Mouse (Mus musculus) adrenal gland, postnatal 25 days (tissue): ENCODE measurements at regions not wholly inside any gene's neighbourhood (a gene's known extent, or its start where the extent isn't known, plus 50 kb on each side); places are given as distances from the start of the nearest gene placed in this dataset.

Source experiments
- DNase-seq: peaks from one replicate; pipeline ENCODE4 v3.0.0; 2021; ENCODE audit warnings: mixed read lengths

GRCm38 (mm10) chr14:15273107-15273506 lies 165.7 kb downstream of the Lrrc3b start:
- no peak for DNase-seq

DNA sequence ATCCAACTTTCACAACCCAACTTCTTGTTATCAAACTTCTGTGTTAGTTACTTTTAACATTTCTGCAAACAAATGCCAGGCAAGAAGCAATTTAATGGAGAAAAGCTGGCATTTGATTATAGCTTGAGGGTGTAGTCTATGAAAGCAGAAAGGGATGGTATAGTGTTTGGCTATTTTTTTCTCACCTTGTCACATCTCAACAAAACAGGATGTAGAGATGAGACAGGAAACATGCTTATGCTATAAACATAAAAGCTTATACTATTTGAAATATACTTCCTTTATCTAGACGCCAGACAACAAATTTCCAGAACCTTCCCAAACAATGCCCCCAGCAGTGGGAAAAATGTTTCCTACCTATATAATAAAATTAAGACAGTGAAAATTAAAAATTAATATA lies 166.4 kb downstream of the Lrrc3b start:
- DNase-seq, result no peak

DNA sequence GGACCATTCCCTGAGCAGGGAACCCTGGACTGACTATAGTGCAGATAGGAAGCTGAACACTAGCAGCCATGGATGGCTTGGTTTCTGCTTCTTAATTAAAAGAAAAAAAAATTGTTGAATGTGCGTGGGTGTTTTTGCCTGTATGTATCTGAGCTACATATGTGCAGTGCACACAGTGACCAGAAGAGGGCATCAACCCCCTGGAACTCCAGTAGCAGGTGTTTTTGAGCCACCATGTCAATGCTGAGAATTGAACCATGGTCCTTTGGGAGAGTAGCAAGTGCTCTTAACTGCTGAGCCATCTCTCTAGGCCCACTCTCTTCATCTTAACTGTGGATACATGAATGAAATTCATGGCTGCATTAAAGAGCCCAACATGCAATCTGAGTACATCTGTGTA lies 172.5 kb downstream of the Lrrc3b start:
- peak; percentile 3 for DNase-seq

- peak; percentile 6 for DNase-seq
These were observed 175.8 kb downstream of the Lrrc3b start for GRCm38 (mm10) chr14:15262996-15263395.

DNA sequence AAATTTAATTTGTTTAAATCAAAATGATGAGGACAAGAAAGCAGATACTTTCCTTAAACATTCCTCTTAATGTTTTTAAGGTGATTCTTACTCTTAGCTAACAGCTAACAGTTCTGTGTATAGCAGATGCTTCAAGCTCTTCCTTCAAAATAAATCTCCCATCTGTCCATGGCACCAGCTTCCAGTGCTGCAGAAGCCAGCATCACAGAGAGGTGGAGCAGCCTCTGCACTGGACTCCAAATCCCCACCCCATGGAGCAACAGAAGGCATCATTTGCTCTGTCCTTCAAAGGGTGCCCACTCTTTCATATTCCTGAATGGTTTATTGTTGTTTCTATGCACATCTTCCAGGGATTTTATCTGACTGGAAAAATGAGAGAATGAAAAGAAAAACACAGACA lies 183.1 kb downstream of the Lrrc3b start:
- DNase-seq, result no peak

DNA sequence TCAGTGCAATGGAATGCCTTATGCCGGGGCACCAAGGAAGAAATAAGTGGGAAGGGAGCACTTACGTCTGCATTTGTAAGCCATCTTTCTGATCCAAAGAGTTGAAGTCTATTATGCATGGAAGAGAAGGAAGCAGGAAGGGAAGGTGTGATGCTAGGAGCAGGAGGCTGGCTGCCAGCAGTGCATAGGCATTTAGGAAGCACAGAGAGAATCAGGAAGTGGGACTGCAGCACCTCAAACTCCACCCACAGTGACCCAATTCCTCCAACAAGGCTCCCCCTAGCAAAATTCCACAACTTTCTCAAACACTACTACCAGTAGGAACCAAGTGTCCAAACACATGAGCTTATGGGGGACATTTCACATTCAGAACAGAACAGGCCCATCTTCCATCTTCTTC lies 233.2 kb downstream of the Lrrc3b start:
- no peak for DNase-seq

DNA sequence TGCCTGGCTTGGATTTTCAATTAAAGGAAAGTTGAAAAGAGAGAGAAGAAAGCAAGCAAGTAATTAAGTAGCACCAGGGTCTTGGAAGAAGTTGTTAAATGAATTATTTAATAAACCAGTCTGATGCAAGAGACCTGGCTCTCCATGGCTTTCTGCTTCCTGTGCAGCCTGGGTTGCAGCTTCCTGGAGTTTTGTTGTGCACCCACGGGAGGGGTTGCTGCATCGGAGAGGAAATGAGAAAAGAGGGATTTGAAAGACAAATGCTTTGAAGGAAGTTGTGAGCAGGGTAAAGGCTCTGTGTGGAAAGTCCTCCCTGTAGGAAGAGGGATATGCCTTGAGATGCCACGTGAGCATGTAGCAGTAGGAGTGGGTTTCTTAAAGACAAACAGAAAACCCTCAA lies 234.5 kb downstream of the Lrrc3b start:
- no peak for DNase-seq
